8 mouse cellular contexts compared by ENCODE assay signal in the genomic region with DNA sequence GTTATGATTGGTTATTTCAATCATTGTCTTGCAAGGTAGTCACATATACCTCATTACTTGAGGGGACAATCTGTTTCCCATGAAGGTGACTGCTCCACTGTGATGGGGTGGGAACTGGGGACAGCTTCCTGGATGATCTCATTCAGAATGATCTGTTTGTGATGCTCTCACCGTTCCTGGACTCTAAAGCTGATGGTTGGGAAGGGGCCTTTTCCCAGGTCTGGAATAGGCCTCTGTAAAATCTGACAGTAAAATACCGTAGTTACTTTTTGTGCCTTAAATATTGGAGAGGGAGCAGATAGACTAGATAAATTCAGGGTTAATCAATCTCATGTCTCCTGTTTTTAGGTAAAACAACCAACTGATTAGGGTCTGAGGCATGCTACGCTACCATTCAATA. TPM values are rescaled to one million over a fixed set of nuclear protein-coding genes. Genes with fewer than 3 reads are reported as not detected.
A peak's percentile ranks its signal among the peaks of the same experiment; 100 is the strongest.
DNase-seq lines count a peak whose midpoint lies in the region; ATAC-seq and TF ChIP-seq lines count a peak whose summit lies in the region.

A gene (minus strand): TSS at position 101 of the 400 bp plus-strand sequence.

- TF ChIP-seq POLR2A in thymus, adult 2 months (IDR thresholded peaks at IDR 0.05; ENCODE audit: control insufficient read depth, extremely low read depth, insufficient read depth, low read length, poor library complexity): no peak
- TF ChIP-seq POLR2A in limb, embryonic 14.5 days (IDR thresholded peaks at IDR 0.05; ENCODE audit: borderline replicate concordance, extremely low read depth, insufficient read depth, insufficient read length): no peak

- 96% methylated on average over 3 of the region's 3 CpGs for WGBS in thymus, adult 2 months
- 81% methylated on average over 3 of the region's 3 CpGs for WGBS in limb, embryonic 14.5 days
- whole genome bisulfite sequencing in stomach, embryonic 14.5 days: 89% methylated on average over 3 of the region's 3 CpGs

- ATAC-seq in erythroid progenitor cell, adult 5-6 weeks (replicated peaks; ENCODE audit: low FRiP score, poor library complexity, severe bottlenecking): no peak
- ATAC-seq in limb, embryonic 14.5 days (ENCODE audit: low FRiP score, low read depth): no peak
- ATAC-seq in stomach, embryonic 14.5 days (ENCODE audit: insufficient number of reproducible peaks, insufficient read depth, low FRiP score, low read depth): no peak

- H3K36me3 ChIP-seq in thymus, adult 2 months (ENCODE audit: control insufficient read depth, insufficient read depth, low read length): no peaks in the 10 kb centered on the region
- H3K36me3 ChIP-seq in limb, embryonic 14.5 days (ENCODE audit: control insufficient read depth, insufficient read depth, low read length): peaks cover 8% of the 10 kb centered on the region
- H3K36me3 ChIP-seq in stomach, embryonic 14.5 days (ENCODE audit: control insufficient read depth, insufficient read depth, low read length): no peaks in the 10 kb centered on the region

- 0 out of 2 replicates have a peak within 1 kb of the TSS, but pooled peaks have one; percentile 22 for H3K27ac ChIP-seq in thymus, adult 2 months (ENCODE audit: control insufficient read depth, insufficient read depth, low read length)
- peak within 1 kb of the TSS; percentile 58; the same call in 1 of the 2 replicates for H3K27ac ChIP-seq in limb, embryonic 14.5 days (replicated peaks; ENCODE audit: low read depth, low read length)
- H3K27ac ChIP-seq in stomach, embryonic 14.5 days (ENCODE audit: low read length): no peak within 1 kb of the TSS; the same call in 1 of the 2 replicates

- no peak for DNase-seq in thymus, adult 2 months
- DNase-seq in thymus, postnatal 14 days: no peak
- no peak for DNase-seq in heart, postnatal 36 days
- no peak for DNase-seq in limb, embryonic 14.5 days (ENCODE audit: low spot score)
- DNase-seq in embryo, embryonic 10 days (ENCODE audit: low spot score): no peak
- DNase-seq in cerebellum, adult 9-11 months: no peak

- H3K4me1 ChIP-seq in thymus, adult 2 months (replicated peaks; ENCODE audit: control insufficient read depth, insufficient read depth, low read length): no peaks in the 10 kb centered on the region
- no peaks in the 10 kb centered on the region for H3K4me1 ChIP-seq in limb, embryonic 14.5 days (ENCODE audit: control insufficient read depth, insufficient read depth, low read length)
- 0 out of 2 replicates have a peak, but pooled peaks cover 3% of the 10 kb centered on the region for H3K4me1 ChIP-seq in stomach, embryonic 14.5 days (ENCODE audit: control insufficient read depth, insufficient read depth, low read length)

- no peaks in the 10 kb centered on the region for H3K27me3 ChIP-seq in thymus, adult 2 months (ENCODE audit: control insufficient read depth, insufficient read depth, low read length)
- no peaks in the 10 kb centered on the region for H3K27me3 ChIP-seq in limb, embryonic 14.5 days (ENCODE audit: control insufficient read depth, insufficient read depth, low read length)
- H3K27me3 ChIP-seq in stomach, embryonic 14.5 days (ENCODE audit: control insufficient read depth, insufficient read depth, low read length): no peaks in the 10 kb centered on the region

- H3K4me2 ChIP-seq in limb, embryonic 14.5 days (replicated peaks; ENCODE audit: low read depth, low read length, severe bottlenecking): peak within 1 kb of the TSS; percentile 65
- peak within 1 kb of the TSS; percentile 62 for H3K4me2 ChIP-seq in stomach, embryonic 14.5 days (replicated peaks; ENCODE audit: low read depth, low read length)

- H3K9me3 ChIP-seq in limb, embryonic 14.5 days (ENCODE audit: control insufficient read depth, low read length): no peaks in the 10 kb centered on the region
- H3K9me3 ChIP-seq in stomach, embryonic 14.5 days (ENCODE audit: control insufficient read depth, low read depth, low read length): no peaks in the 10 kb centered on the region

- intact Hi-C loops in heart, postnatal 36 days (cut with DNase I): loop anchor here (5.0 kb wide), 1 partner anchor 77 kb away; no protein-coding TSS in a partner anchor

- H3K9ac ChIP-seq in limb, embryonic 14.5 days (ENCODE audit: low read depth, low read length, severe bottlenecking): peak within 1 kb of the TSS; percentile 91; the same call in 1 of the 2 replicates
- H3K9ac ChIP-seq in stomach, embryonic 14.5 days (replicated peaks; ENCODE audit: low read depth, low read length): peak within 1 kb of the TSS; percentile 83; the same call in 1 of the 2 replicates

- H3K4me3 ChIP-seq in thymus, adult 2 months (ENCODE audit: control insufficient read depth, insufficient read depth, low read length): no peak within 1 kb of the TSS
- H3K4me3 ChIP-seq in limb, embryonic 14.5 days (replicated peaks; ENCODE audit: low read length): peak within 1 kb of the TSS; percentile 93
- peak within 1 kb of the TSS; percentile 78 for H3K4me3 ChIP-seq in stomach, embryonic 14.5 days (ENCODE audit: low read depth, low read length)

- TF ChIP-seq CTCF in thymus, adult 2 months (IDR thresholded peaks at IDR 0.05; ENCODE audit: borderline replicate concordance, control insufficient read depth, extremely low read depth, insufficient read depth, low read length, poor library complexity): no peak

RNA-seq across cellular contexts. Expression of the gene that starts here (rescaled TPM):
- 124 and 176 TPM in 2 replicates for polyA plus RNA-seq in thymus, adult 2 months (2012; rRNA removed)
- total RNA-seq in erythroid progenitor cell, adult 5-6 weeks (2015; ENCODE audit: low replicate concordance): 41.8 and 71.3 TPM in 2 replicates
- 16.9 and 65.2 TPM in 2 replicates for total RNA-seq in erythroid progenitor cell, adult 5-6 weeks (2017; ENCODE audit: low replicate concordance)
- total RNA-seq in heart, postnatal 36 days (2021): 10 to 100 TPM; 42.7 to 42.9 TPM
- polyA plus RNA-seq in limb, embryonic 14.5 days (2012; rRNA removed): 56.7 and 89.7 TPM in 2 replicates
- 69.4 and 78.0 TPM in 2 replicates for polyA plus RNA-seq in limb, embryonic 14.5 days (2014; fragmentation: Nextera tagmentation; extraction: Ambion mirVana)
- 79.1 and 84.9 TPM in 2 replicates for polyA plus RNA-seq in stomach, embryonic 14.5 days (2014; fragmentation: Nextera tagmentation; extraction: Ambion mirVana)
